Mouse (Mus musculus) kidney, postnatal 4 days (tissue): ENCODE data around the gene Sh3d19.
"Not testable (repeated sequence)": the region's sequence is repeated elsewhere in the genome, so short reads cannot be mapped to it uniquely, and the experiment has no call there.

ENCODE experiments used
- DNase-seq, 2 experiments: peaks; one replicate each; pipeline ENCODE4 v3.0.0; 2021; ENCODE audit warnings: mixed read lengths in 2 of 2

Gene Sh3d19

GRCm38 (mm10) chr3:85981761-85982160 lies 10.9 kb downstream of the Sh3d19 start:
- DNase-seq, result not testable (repeated sequence)

GRCm38 (mm10) chr3:85984537-85984936 lies 13.6 kb downstream of the Sh3d19 start:
- DNase-seq, result no peak

GRCm38 (mm10) chr3:85987225-85987624 lies 16.3 kb downstream of the Sh3d19 start:
- DNase-seq, result no peak

GRCm38 (mm10) chr3:85991140-85991801 lies 20.4 kb downstream of the Sh3d19 start:
- DNase-seq, result no peak

- no peak for DNase-seq
These were observed 20.9 kb downstream of the Sh3d19 start for GRCm38 (mm10) chr3:85991802-85992156.

- DNase-seq, result no peak
These were observed 22.8 kb downstream of the Sh3d19 start for GRCm38 (mm10) chr3:85993744-85994143.

- DNase-seq, result no peak
These were observed 23.7 kb downstream of the Sh3d19 start for GRCm38 (mm10) chr3:85994645-85995044.

- DNase-seq, result no peak
These were observed 30.4 kb downstream of the Sh3d19 start for GRCm38 (mm10) chr3:86001271-86001670.

- peak; percentile 14 to 24 for DNase-seq
These were observed 31.5 kb downstream of the Sh3d19 start, which contains the start of gene Prss48 for GRCm38 (mm10) chr3:86002423-86002822. Prss48 (minus strand) TSS chr3:86002491.

GRCm38 (mm10) chr3:86002940-86003339 lies 32.0 kb downstream of the Sh3d19 start:
- no peak for DNase-seq

- no peak for DNase-seq
These were observed 33.8 kb downstream of the Sh3d19 start for GRCm38 (mm10) chr3:86004751-86005150.

- DNase-seq, result peak; percentile 29 to 45
These were observed 39.7 kb downstream of the Sh3d19 start for GRCm38 (mm10) chr3:86010618-86011017.

GRCm38 (mm10) chr3:86011373-86011772 lies 40.5 kb downstream of the Sh3d19 start:
- DNase-seq, result peak in 1 of 2 experiments; percentile 16

- peak; percentile 24 to 47 for DNase-seq
These were observed 40.9 kb downstream of the Sh3d19 start for GRCm38 (mm10) chr3:86011833-86012232.

- DNase-seq, result no peak
These were observed 42.9 kb downstream of the Sh3d19 start for GRCm38 (mm10) chr3:86013837-86014236.

- no peak for DNase-seq
These were observed 46.1 kb downstream of the Sh3d19 start for GRCm38 (mm10) chr3:86016965-86017364.

GRCm38 (mm10) chr3:86017484-86017883 lies 46.6 kb downstream of the Sh3d19 start:
- DNase-seq, result no peak

- no peak for DNase-seq
These were observed 50.2 kb downstream of the Sh3d19 start for GRCm38 (mm10) chr3:86020921-86021650.

GRCm38 (mm10) chr3:86021651-86022050 lies 50.7 kb downstream of the Sh3d19 start:
- no peak for DNase-seq

GRCm38 (mm10) chr3:86024065-86024795 lies 53.3 kb downstream of the Sh3d19 start:
- no peak for DNase-seq

GRCm38 (mm10) chr3:86025341-86026137 lies 54.6 kb downstream of the Sh3d19 start:
- DNase-seq, result no peak

- no peak for DNase-seq
These were observed 57.9 kb downstream of the Sh3d19 start for GRCm38 (mm10) chr3:86028658-86029375.
